Mouse (Mus musculus) frontal cortex, postnatal 36 days (tissue): ENCODE data around the gene Naaladl2.

ENCODE experiments used
- DNase-seq, 2 experiments: peaks; one replicate each; pipeline ENCODE4 v3.0.0; 2022; ENCODE audit warnings: low spot score in 2 of 2

Naaladl2 gene

GRCm38 (mm10) chr3:23972747-23973667, 1171.1 kb downstream of the Naaladl2 start:
- no peak for DNase-seq

- DNase-seq: no peak
Observed at GRCm38 (mm10) chr3:23962961-23963621, 1181.0 kb downstream of the Naaladl2 start.

DNA sequence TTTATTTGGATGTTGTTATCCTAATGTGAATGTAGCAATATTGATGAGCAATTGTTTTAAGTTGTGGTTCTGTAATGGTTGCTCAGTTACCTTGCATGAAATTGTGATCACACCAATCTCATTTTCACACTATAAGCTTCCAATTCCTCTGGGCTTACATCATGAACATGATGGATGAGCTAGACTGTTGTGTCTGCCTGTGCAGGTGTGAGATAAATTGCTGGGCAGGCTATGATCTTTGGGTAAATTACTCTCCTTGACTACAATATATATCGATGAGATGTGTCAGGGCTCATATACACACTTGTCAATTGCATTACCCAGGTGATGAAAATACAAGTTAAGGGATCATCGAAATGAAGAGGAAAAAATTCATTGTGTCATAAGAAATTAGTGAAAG, 1197.9 kb downstream of the Naaladl2 start:
- no peak for DNase-seq

GRCm38 (mm10) chr3:23937299-23937698, 1206.8 kb downstream of the Naaladl2 start:
- DNase-seq: no peak

GRCm38 (mm10) chr3:23928097-23928496, 1216.0 kb downstream of the Naaladl2 start:
- no peak for DNase-seq

DNA sequence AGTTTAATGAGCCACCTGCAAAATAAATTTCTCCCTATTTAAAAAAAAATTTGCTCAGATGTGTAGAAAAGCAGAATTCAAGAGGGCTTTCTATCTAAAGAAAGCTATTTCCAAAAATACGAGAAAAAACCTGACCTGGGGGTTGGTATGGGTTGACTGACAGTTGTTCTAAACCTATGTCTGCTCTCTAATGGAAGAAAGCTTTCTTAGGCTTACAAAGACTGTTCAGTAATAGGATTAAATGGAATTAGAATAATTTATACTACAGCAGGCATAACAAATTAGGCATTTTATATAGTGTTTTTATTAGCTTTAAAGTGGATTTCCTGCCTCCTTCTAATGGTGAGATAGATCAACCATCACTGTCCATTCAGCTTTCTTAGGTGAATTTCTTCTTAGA, 1236.4 kb downstream of the Naaladl2 start:
- no peak for DNase-seq

DNA sequence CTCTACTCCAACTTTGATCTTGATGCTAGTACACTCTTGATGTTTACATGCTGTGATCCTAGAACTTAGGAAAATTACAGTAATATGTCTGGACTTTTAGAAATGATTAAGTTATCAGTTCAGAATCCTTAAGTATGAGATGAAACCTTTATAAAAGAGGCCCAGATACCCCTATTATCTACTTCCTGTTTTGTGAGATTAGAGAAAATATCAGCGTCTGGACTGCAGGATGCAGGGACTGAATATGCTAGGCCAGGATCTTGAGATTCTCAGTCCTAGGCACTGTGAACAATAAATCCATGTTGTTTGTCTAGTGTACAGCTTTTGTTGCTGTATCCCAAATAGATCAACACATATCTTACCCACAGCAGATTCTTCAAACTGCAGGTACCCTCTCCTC, 1278.4 kb downstream of the Naaladl2 start:
- DNase-seq: no peak

DNA sequence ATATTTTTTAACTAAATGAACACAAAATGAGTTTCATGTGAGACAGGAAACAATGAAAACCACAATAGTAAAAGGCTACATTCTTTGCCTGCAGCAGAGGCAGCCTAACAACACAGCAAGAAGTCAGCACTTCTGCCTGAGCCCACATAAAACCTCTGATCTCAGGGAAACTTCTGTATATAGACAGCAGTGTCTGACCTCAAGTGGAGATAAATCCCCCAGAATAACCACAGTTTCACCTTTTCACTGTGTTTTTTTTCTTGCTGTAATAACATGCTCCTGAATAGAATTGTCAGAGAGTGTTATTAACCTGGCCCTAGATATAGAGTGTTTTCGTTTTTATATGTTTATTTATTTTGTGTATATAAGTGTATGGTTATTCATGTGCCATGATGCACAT, 1286.8 kb downstream of the Naaladl2 start:
- DNase-seq: no peak

DNA sequence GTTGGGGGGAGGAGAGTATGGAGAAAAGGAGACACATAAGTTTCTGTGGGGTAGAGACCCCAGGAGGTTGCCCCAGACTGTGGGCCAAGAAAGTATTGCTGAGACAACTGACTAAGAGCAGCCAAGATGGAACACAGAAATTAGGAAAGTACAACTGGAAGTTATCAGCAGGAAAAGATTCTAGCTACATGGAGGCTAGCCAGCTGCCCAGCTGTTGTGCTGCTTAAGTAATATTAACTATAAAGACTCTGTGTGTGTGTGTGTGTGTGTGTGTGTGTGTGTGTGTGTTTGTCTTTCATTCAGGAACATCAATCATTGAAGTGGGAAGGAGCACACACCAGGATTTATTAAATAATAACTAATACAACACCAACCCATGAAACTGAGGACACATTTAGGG, 1326.5 kb downstream of the Naaladl2 start:
- DNase-seq: no peak

- DNase-seq: no peak
Observed at GRCm38 (mm10) chr3:23758746-23759145, 1385.3 kb downstream of the Naaladl2 start.
